Mouse (Mus musculus) midbrain, embryonic 11.5 days (tissue): ENCODE measurements around the gene Bri3. TPM values are rescaled to one million over a fixed set of nuclear protein-coding genes. Genes with fewer than 3 reads are reported as not detected.

Experiments used
- ATAC-seq: fragments of 200-750 bp; cut with Nextera tagmentation; 2 replicates; pipeline ENCODE4 v1.8.0; 2017; ENCODE audit warnings: moderate TSS enrichment, moderate library complexity; ENCODE audit not compliant: low FRiP score
- DNase-seq: peaks from one replicate; pipeline ENCODE4 v3.0.0; 2015; ENCODE audit warnings: low spot score; ENCODE audit errors: missing footprints
- H3K27ac ChIP-seq: fragments of 300-500 bp; sonication (generic); 2 replicates; pipeline ENCODE4 v1.5.1; 2014; ENCODE audit warnings: low read depth, low read length
- H3K27me3 ChIP-seq: fragments of 300-500 bp; sonication (generic); 2 replicates; pipeline ENCODE4 v1.6.1; 2014; ENCODE audit warnings: mild to moderate bottlenecking, low read length, moderate library complexity, mixed read lengths; ENCODE audit not compliant: control insufficient read depth, insufficient read depth
- H3K36me3 ChIP-seq: fragments of 300-500 bp; sonication (generic); 2 replicates; pipeline ENCODE4 v1.6.1; 2014; ENCODE audit warnings: mild to moderate bottlenecking, low read length, moderate library complexity, mixed read lengths; ENCODE audit not compliant: control insufficient read depth, insufficient read depth
- H3K4me1 ChIP-seq: fragments of 300-500 bp; sonication (generic); 2 replicates; pipeline ENCODE4 v1.6.1; 2014; ENCODE audit warnings: low read length; ENCODE audit not compliant: control insufficient read depth, insufficient read depth
- H3K4me2 ChIP-seq: fragments of 300-500 bp; sonication (generic); 2 replicates; pipeline ENCODE4 v1.6.1; 2014; ENCODE audit warnings: mild to moderate bottlenecking, moderate library complexity
- H3K4me3 ChIP-seq: fragments of 300-500 bp; sonication (generic); 2 replicates; pipeline ENCODE4 v1.5.1; 2014; ENCODE audit warnings: low read depth, low read length
- H3K9ac ChIP-seq: fragments of 300-500 bp; sonication (generic); 2 replicates; pipeline ENCODE4 v1.6.1; 2014; ENCODE audit warnings: low read length
- H3K9me3 ChIP-seq: fragments of 300-500 bp; sonication (generic); 2 replicates; pipeline ENCODE4 v1.6.1; 2016; ENCODE audit warnings: low read length; ENCODE audit not compliant: control insufficient read depth
- WGBS: fragments of 180-500 bp; shearing (Covaris S2); extraction: QIAGEN DNeasy Blood & Tissue Kit; methylation state at CpG from one replicate; pipeline ENCODE4 v1.1.7; 2014; 5-methylcytosine and 5-hydroxymethylcytosine counted together
- polyA plus RNA-seq: library from polyadenylated mRNA; unstranded; fragments of >200 nt; fragmentation: Nextera tagmentation; extraction: Ambion mirVana; gene quantifications from 2 replicates; pipeline ENCODE4 v1.2.1, GENCODE M21; 2014

Gene Bri3
- polyA plus RNA-seq, 1 experiment from 2014 or later = 130 TPM

GRCm38 (mm10) chr5:144418456-144418855 is 174.2 kb downstream of the Bri3 start:
- no peak overlapping the region for H3K4me3 ChIP-seq
- no peak overlapping the region for H3K4me2 ChIP-seq
- no peak overlapping the region for H3K27ac ChIP-seq
- no peaks in the 10 kb centered on the region for H3K4me1 ChIP-seq
- ATAC-seq (no peak), DNase-seq (no peak)
- 88% methylated on average over 12 of the region's 12 CpGs for WGBS
- no peak overlapping the region for H3K9ac ChIP-seq
- no peaks in the 10 kb centered on the region for H3K27me3 ChIP-seq
- H3K36me3 ChIP-seq = no peaks in the 10 kb centered on the region
- no peaks in the 10 kb centered on the region for H3K9me3 ChIP-seq

DNA sequence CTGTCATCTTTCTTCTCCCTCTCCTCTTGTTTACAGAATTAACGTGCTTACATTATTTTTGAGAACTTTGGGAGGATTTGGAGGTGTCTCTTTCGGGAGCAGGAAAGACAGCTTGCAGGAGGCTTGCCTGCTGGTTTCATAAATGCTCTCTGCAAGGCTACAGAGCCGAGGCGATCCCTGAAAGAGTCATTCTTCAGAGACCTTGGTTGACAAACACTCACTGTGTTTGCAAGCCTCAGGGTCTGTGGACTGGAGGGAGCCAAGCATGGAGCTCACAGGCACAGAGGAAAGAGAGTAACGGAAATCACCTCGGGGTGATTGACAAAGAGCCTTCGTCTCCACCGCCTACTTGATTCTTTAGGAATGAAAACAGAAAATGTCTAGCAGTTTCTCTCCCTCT is 175.8 kb downstream of the Bri3 start:
- H3K36me3 ChIP-seq = no peaks in the 10 kb centered on the region
- no peak overlapping the region for H3K4me3 ChIP-seq
- H3K27ac ChIP-seq = no peak overlapping the region
- no peaks in the 10 kb centered on the region for H3K27me3 ChIP-seq
- no peak for DNase-seq
- no peak for ATAC-seq
- no peak overlapping the region for H3K4me2 ChIP-seq
- H3K9ac ChIP-seq = no peak overlapping the region
- H3K4me1 ChIP-seq = no peaks in the 10 kb centered on the region
- WGBS = 87% methylated on average over 8 of the region's 8 CpGs
- H3K9me3 ChIP-seq = no peaks in the 10 kb centered on the region

DNA sequence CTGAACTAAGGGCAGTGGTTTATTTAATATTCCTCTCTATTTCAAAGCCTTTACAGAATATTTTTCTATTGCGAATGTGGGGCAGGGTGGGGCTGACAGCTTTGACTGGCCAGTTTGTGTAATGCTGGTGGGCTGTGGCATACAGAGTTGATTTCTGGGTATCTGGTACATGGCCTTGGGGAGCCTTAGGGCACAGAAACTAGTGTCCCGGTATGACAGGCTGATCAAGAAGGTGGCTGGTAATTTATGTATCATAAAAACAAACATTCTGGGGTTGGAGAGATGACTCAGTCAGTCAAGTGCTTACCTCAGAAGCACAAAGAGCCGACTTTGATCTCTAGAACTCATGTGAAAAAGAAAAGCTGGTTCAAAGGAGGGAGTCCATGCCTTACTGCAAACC is 182.5 kb downstream of the Bri3 start:
- Histone ChIP-seq H3K9me3 (no peaks in the 10 kb centered on the region), H3K4me1 (no peaks in the 10 kb centered on the region), H3K4me2 (no peak overlapping the region), H3K27me3 (no peaks in the 10 kb centered on the region), H3K27ac (no peak overlapping the region), H3K36me3 (no peaks in the 10 kb centered on the region), H3K9ac (no peak overlapping the region), H3K4me3 (no peak overlapping the region)
- 73% methylated on average over 3 of the region's 3 CpGs for WGBS
- DNase-seq (no peak), ATAC-seq (no peak)

DNA sequence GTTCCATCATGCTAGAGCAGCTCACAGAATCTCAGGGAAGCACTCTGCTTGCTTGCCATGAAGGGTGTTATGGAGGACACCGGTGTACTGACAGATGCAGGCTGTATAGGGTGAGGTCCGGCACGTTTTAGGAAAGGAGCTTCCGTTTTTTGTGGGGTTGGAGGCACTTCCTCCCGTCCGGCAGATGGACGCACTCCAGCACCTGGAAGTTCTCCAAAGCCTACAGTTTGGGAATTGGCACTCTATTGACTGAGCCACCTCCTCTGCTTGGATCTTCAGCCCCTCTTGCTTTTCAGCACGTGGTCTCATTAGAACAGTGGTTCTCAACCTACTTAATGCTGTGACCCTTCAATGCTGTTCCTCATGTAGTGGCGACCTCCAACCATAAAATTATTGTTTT is 183.6 kb downstream of the Bri3 start:
- Histone ChIP-seq H3K9ac (no peak overlapping the region), H3K27ac (no peak overlapping the region), H3K4me1 (no peaks in the 10 kb centered on the region), H3K9me3 (no peaks in the 10 kb centered on the region), H3K27me3 (no peaks in the 10 kb centered on the region), H3K4me2 (no peak overlapping the region), H3K36me3 (no peaks in the 10 kb centered on the region), H3K4me3 (no peak overlapping the region)
- 86% methylated on average over 9 of the region's 9 CpGs for WGBS
- peak; percentile 62 for DNase-seq
- ATAC-seq = no peak

DNA sequence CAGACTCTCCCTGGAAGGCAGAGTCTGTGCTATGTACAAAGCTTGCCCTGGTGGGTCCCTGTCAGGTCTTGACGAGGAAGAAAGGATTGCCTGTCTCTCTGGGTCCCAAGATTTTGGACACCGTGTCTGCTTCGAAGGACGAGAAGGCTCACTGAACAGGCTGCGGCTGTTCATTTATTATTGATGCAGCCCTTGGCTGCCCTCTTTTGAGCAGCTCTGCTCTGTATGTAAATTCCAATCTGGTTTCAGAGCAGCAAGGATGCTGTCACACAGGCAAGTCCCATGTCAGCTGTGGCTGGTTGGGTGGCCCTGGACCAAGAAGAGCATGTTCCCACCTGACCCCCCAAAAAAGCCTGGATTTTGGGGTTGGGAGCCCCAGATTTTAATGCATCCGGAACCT is 187.2 kb downstream of the Bri3 start:
- ATAC-seq (no peak), DNase-seq (peak; percentile 21)
- Histone ChIP-seq H3K27ac (no peak overlapping the region), H3K27me3 (no peaks in the 10 kb centered on the region), H3K4me3 (no peak overlapping the region), H3K4me2 (no peak overlapping the region), H3K9ac (no peak overlapping the region), H3K36me3 (no peaks in the 10 kb centered on the region), H3K9me3 (no peaks in the 10 kb centered on the region), H3K4me1 (no peaks in the 10 kb centered on the region)
- 84% methylated on average over 6 of the region's 6 CpGs for WGBS

- H3K9ac ChIP-seq = no peak overlapping the region
- WGBS = 84% methylated on average over 10 of the region's 10 CpGs
- ATAC-seq = no peak
- no peaks in the 10 kb centered on the region for H3K36me3 ChIP-seq
- H3K4me3 ChIP-seq = no peak overlapping the region
- no peak for DNase-seq
- no peaks in the 10 kb centered on the region for H3K9me3 ChIP-seq
- H3K4me1 ChIP-seq = no peaks in the 10 kb centered on the region
- no peak overlapping the region for H3K4me2 ChIP-seq
- H3K27me3 ChIP-seq = no peaks in the 10 kb centered on the region
- H3K27ac ChIP-seq = no peak overlapping the region
Measured at GRCm38 (mm10) chr5:144439286-144440040, 195.2 kb downstream of the Bri3 start.

GRCm38 (mm10) chr5:144441831-144442271 is 197.6 kb downstream of the Bri3 start:
- DNase-seq (no peak), ATAC-seq (no peak)
- no peak overlapping the region for H3K4me2 ChIP-seq
- no peaks in the 10 kb centered on the region for H3K9me3 ChIP-seq
- no peaks in the 10 kb centered on the region for H3K36me3 ChIP-seq
- no peaks in the 10 kb centered on the region for H3K4me1 ChIP-seq
- H3K27ac ChIP-seq = no peak overlapping the region
- whole genome bisulfite sequencing = 83% methylated on average over 12 of the region's 12 CpGs
- no peak overlapping the region for H3K4me3 ChIP-seq
- H3K27me3 ChIP-seq = no peaks in the 10 kb centered on the region
- no peak overlapping the region for H3K9ac ChIP-seq

- Histone ChIP-seq H3K27me3 (no peaks in the 10 kb centered on the region), H3K36me3 (no peaks in the 10 kb centered on the region), H3K4me1 (no peaks in the 10 kb centered on the region), H3K27ac (no peak overlapping the region), H3K9ac (no peak overlapping the region), H3K4me3 (no peak overlapping the region), H3K4me2 (no peak overlapping the region), H3K9me3 (no peaks in the 10 kb centered on the region)
- ATAC-seq = no peak
- WGBS = 85% methylated on average over 10 of the region's 10 CpGs
- no peak for DNase-seq
Measured at GRCm38 (mm10) chr5:144446475-144447225, 202.4 kb downstream of the Bri3 start.

- Histone ChIP-seq H3K9me3 (no peaks in the 10 kb centered on the region), H3K4me1 (no peaks in the 10 kb centered on the region), H3K4me2 (no peak overlapping the region), H3K27me3 (no peaks in the 10 kb centered on the region), H3K36me3 (no peaks in the 10 kb centered on the region), H3K27ac (no peak overlapping the region), H3K4me3 (no peak overlapping the region), H3K9ac (no peak overlapping the region)
- ATAC-seq (no peak), DNase-seq (no peak)
- WGBS = 82% methylated on average over 8 of the region's 8 CpGs
Measured at GRCm38 (mm10) chr5:144447226-144447616, 203.0 kb downstream of the Bri3 start.
